Mouse (Mus musculus) ES-Bruce4 (cell line): Measurements from ENCODE around the gene Gm21776.
"Not testable (repeated sequence)": the region's sequence is repeated elsewhere in the genome, so short reads cannot be mapped to it uniquely, and the experiment has no call there.

ENCODE experiments used
- CTCF ChIP-seq: IDR thresholded peaks from one replicate; pipeline ENCODE4 v1.8.1; 2011; ENCODE audit warnings: low read depth, low read length
- EP300 ChIP-seq: IDR thresholded peaks from 2 replicates; pipeline ENCODE4 v1.6.1; 2011; ENCODE audit warnings: low read depth, low read length; ENCODE audit not compliant: insufficient read depth
- POLR2A ChIP-seq: IDR thresholded peaks from one replicate; pipeline ENCODE4 v1.8.1; 2011; ENCODE audit warnings: low read length; ENCODE audit not compliant: insufficient read depth

DNA sequence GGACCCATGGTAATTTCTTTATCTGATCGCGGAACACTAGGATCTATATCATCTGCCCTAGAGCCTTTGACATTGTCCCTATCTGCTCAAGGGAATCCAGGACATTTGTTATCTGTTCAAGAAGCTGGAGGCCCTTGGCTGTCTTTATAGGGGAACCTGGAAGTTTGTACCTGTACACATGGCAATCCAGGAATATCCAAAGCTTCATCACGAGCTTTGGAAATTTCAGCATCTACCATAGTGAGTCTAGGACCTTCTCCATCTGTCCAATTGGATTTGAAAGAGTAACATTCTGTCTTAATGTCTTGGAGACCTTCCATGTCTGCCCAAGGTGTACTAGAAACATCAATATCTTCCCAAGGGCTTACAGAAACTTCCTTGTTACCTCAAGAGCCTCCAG, at the start of gene Gm21776:
- not testable (repeated sequence) for TF ChIP-seq CTCF, EP300, POLR2A
